Mouse (Mus musculus): ENCODE results near the gene Pp2d1.

DNA sequence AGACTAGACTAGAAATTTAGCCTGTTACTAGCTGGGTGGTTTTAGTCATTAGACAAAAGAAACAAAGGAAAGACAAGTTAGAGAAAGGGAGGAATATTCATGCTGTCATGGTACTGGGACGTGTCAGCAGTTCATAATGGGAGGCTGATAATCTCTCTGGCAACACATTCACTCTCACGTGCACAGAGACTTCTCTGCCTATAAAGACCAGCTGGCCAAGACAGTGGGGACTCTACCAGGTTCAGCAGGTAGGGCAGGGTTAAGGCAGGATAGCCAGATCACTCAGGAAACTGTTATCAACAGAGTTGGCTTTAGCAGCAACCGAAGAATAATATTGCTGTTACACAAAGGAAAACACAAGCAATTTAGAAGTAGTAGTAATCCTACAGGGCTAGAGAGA, 18.2 kb upstream of the Pp2d1 start:
- no peak for TF ChIP-seq CTCF (IDR thresholded peaks at IDR 0.05; ENCODE audit: extremely low read depth, insufficient read length, insufficient replicate concordance, low read depth, low read length)
- TF ChIP-seq POLR2A (IDR thresholded peaks at IDR 0.05; ENCODE audit: low read depth, low read length): no peak

Data from small intestine, adult 2 months (tissue).